ENCODE assay signal across 14 mouse cellular contexts in the genomic region with DNA sequence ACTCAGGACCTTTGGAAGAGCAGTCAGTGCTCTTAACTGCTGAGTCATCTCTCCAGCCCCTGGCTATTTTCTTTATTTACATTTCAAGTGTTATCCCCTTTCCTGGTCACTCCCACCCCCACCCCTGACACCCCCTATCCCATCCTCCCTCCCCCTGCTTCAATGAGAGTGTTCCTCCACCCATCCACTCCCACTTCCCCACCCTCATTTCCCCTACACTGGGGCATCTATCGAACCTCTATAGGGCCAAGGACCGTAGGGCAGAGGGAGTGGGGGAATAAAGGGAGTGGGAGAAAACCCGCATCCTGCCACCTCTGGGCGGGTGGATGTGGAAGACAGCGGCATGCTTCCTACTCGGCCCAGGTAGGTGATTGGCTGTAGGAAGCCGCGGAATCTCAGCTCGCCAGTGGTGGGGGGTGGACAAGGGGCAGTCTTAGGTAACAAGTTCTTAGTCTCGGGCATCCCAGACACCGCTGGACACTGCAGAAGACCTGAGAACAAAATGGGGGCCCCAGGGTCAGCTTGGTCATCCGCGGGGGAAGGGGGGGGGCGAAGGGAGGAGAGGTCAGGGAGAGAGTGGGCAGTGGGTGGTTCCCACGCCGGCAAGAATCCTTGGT. TPM values are rescaled to one million over a fixed set of nuclear protein-coding genes. Genes with fewer than 3 reads are reported as not detected.
DNase-seq lines count a peak whose midpoint lies in the region; ATAC-seq lines count a peak whose summit lies in the region.
"Had no signal": no experiment of that assay in that cellular context is flagged by ENCODE, and none has a peak within 500 bp of the region (broad histone marks: within the 10 kb centered on the region; RNA-seq: fewer than 3 reads in every experiment).

No protein-coding gene starts in this region.

- no peak overlapping the region for H3K27ac ChIP-seq in heart, embryonic 15.5 days
- H3K27ac ChIP-seq in midbrain, embryonic 11.5 days (ENCODE audit: low read depth, low read length) = no peak overlapping the region
- H3K27ac ChIP-seq in midbrain, embryonic 13.5 days = no peak overlapping the region
- H3K27ac ChIP-seq in embryonic facial prominence, embryonic 12.5 days = no peak overlapping the region
- no peak overlapping the region for H3K27ac ChIP-seq in stomach, embryonic 14.5 days (ENCODE audit: low read length)
- H3K27ac ChIP-seq: heart, adult 2 months had no signal

- peaks cover 7% of the 10 kb centered on the region; the same call in 1 of the 2 replicates for H3K27me3 ChIP-seq in heart, embryonic 15.5 days
- peaks cover 3% of the 10 kb centered on the region; the same call in 1 of the 2 replicates for H3K27me3 ChIP-seq in midbrain, embryonic 11.5 days (ENCODE audit: control insufficient read depth, insufficient read depth, low read length)
- H3K27me3 ChIP-seq in midbrain, embryonic 13.5 days = peaks cover 13% of the 10 kb centered on the region; the same call in 1 of the 2 replicates
- peaks cover 11% of the 10 kb centered on the region; the same call in 1 of the 2 replicates for H3K27me3 ChIP-seq in embryonic facial prominence, embryonic 12.5 days
- no peaks in the 10 kb centered on the region for H3K27me3 ChIP-seq in stomach, embryonic 14.5 days (ENCODE audit: control insufficient read depth, insufficient read depth, low read length)

- no peaks in the 10 kb centered on the region for H3K4me1 ChIP-seq in heart, embryonic 15.5 days (replicated peaks)
- H3K4me1 ChIP-seq in midbrain, embryonic 11.5 days (ENCODE audit: control insufficient read depth, insufficient read depth, low read length) = peaks cover 6% of the 10 kb centered on the region
- H3K4me1 ChIP-seq in midbrain, embryonic 13.5 days (replicated peaks) = peaks cover 7% of the 10 kb centered on the region
- no peaks in the 10 kb centered on the region for H3K4me1 ChIP-seq in embryonic facial prominence, embryonic 12.5 days
- H3K4me1 ChIP-seq in stomach, embryonic 14.5 days (ENCODE audit: control insufficient read depth, insufficient read depth, low read length) = no peaks in the 10 kb centered on the region

- H3K9ac ChIP-seq in heart, embryonic 15.5 days = no peak overlapping the region
- H3K9ac ChIP-seq in midbrain, embryonic 11.5 days (ENCODE audit: low read length) = no peak overlapping the region
- H3K9ac ChIP-seq in midbrain, embryonic 13.5 days (replicated peaks) = no peak overlapping the region
- H3K9ac ChIP-seq in embryonic facial prominence, embryonic 12.5 days = no peak overlapping the region
- no peak overlapping the region for H3K9ac ChIP-seq in stomach, embryonic 14.5 days (replicated peaks; ENCODE audit: low read depth, low read length)

- no peaks in the 10 kb centered on the region for H3K36me3 ChIP-seq in heart, embryonic 15.5 days
- no peaks in the 10 kb centered on the region for H3K36me3 ChIP-seq in midbrain, embryonic 11.5 days (ENCODE audit: control insufficient read depth, insufficient read depth, low read length)
- H3K36me3 ChIP-seq in midbrain, embryonic 13.5 days = no peaks in the 10 kb centered on the region
- H3K36me3 ChIP-seq in embryonic facial prominence, embryonic 12.5 days = no peaks in the 10 kb centered on the region
- no peaks in the 10 kb centered on the region for H3K36me3 ChIP-seq in stomach, embryonic 14.5 days (ENCODE audit: control insufficient read depth, insufficient read depth, low read length)

- 0 out of 2 replicates have a peak, but pooled peaks cover 3% of the 10 kb centered on the region for H3K9me3 ChIP-seq in heart, embryonic 15.5 days (replicated peaks)
- H3K9me3 ChIP-seq in midbrain, embryonic 11.5 days (ENCODE audit: control insufficient read depth, low read length) = no peaks in the 10 kb centered on the region
- peaks cover 12% of the 10 kb centered on the region; the same call in 1 of the 2 replicates for H3K9me3 ChIP-seq in midbrain, embryonic 13.5 days
- no peaks in the 10 kb centered on the region; the same call in 1 of the 2 replicates for H3K9me3 ChIP-seq in embryonic facial prominence, embryonic 12.5 days
- H3K9me3 ChIP-seq in stomach, embryonic 14.5 days (ENCODE audit: control insufficient read depth, low read depth, low read length) = no peaks in the 10 kb centered on the region

- H3K4me3 ChIP-seq in heart, embryonic 15.5 days = no peak overlapping the region
- H3K4me3 ChIP-seq in midbrain, embryonic 11.5 days (ENCODE audit: low read depth, low read length) = no peak overlapping the region
- H3K4me3 ChIP-seq in midbrain, embryonic 13.5 days (replicated peaks) = no peak overlapping the region
- no peak overlapping the region for H3K4me3 ChIP-seq in embryonic facial prominence, embryonic 12.5 days
- H3K4me3 ChIP-seq in stomach, embryonic 14.5 days (ENCODE audit: low read depth, low read length) = no peak overlapping the region
- H3K4me3 ChIP-seq: erythroblast, embryonic 14.5 days; heart, adult 2 months; myocyte had no signal

- WGBS in heart, embryonic 15.5 days = 9% methylated on average over 16 of the region's 16 CpGs
- WGBS in midbrain, embryonic 11.5 days = 6% methylated on average over 15 of the region's 16 CpGs
- 17% methylated on average over 16 of the region's 16 CpGs for WGBS in midbrain, embryonic 13.5 days
- 15% methylated on average over 16 of the region's 16 CpGs for WGBS in embryonic facial prominence, embryonic 12.5 days
- 6% methylated on average over 16 of the region's 16 CpGs for WGBS in stomach, embryonic 14.5 days

- ATAC-seq in heart, embryonic 15.5 days (replicated peaks; ENCODE audit: insufficient number of reproducible peaks, insufficient read depth, low FRiP score, low read depth) = no peak
- ATAC-seq in midbrain, embryonic 11.5 days (ENCODE audit: low FRiP score) = 0 out of 2 replicates have a peak, but pooled peaks have one; percentile 40
- ATAC-seq in midbrain, embryonic 13.5 days = no peak
- ATAC-seq in embryonic facial prominence, embryonic 12.5 days (ENCODE audit: insufficient number of reproducible peaks, insufficient read depth, low FRiP score, low TSS enrichment) = no peak
- ATAC-seq in stomach, embryonic 14.5 days (ENCODE audit: insufficient number of reproducible peaks, insufficient read depth, low FRiP score, low read depth) = no peak
- ATAC-seq: CD4-positive, CD25-positive, alpha-beta regulatory T cell, adult 4 months; inflammation-experienced regulatory T-cells, adult 6 months had no signal

- H3K4me2 ChIP-seq in heart, embryonic 15.5 days = peak overlapping the region; percentile 25; the same call in 1 of the 2 replicates
- H3K4me2 ChIP-seq in midbrain, embryonic 11.5 days = no peak overlapping the region
- H3K4me2 ChIP-seq in midbrain, embryonic 13.5 days (replicated peaks) = no peak overlapping the region
- H3K4me2 ChIP-seq in embryonic facial prominence, embryonic 12.5 days (replicated peaks) = peak overlapping the region; percentile 31
- H3K4me2 ChIP-seq in stomach, embryonic 14.5 days (replicated peaks; ENCODE audit: low read depth, low read length) = peak overlapping the region; percentile 11; the same call in 1 of the 2 replicates

- DNase-seq in heart, postnatal 25 days (ENCODE audit: low spot score) = no peak
- DNase-seq in midbrain, embryonic 11.5 days (ENCODE audit: low spot score, missing footprints) = peak; percentile 83
- no peak for DNase-seq in testis, postnatal 14 days (ENCODE audit: low spot score)
- no peak for DNase-seq in adrenal gland, postnatal 36 days
- DNase-seq: adrenal gland, postnatal 10 days; heart, adult 2 months had no signal

- intact Hi-C loops in heart, postnatal 25 days (cut with DNase I) = no loop called here

RNA-seq across cellular contexts. Expression of gene Tnpo3, which starts 29.3 kb away (rescaled TPM):
- 55.1 and 63.6 TPM in 2 replicates for polyA plus RNA-seq in heart, embryonic 15.5 days (2015; fragmentation: Nextera tagmentation; extraction: Ambion mirVana)
- 10 to 100 TPM; 40.3 to 44.0 TPM for total RNA-seq in heart, postnatal 25 days (2021)
- polyA plus RNA-seq in midbrain, embryonic 11.5 days (2014; fragmentation: Nextera tagmentation; extraction: Ambion mirVana) = 120 and 127 TPM in 2 replicates
- 97.7 and 106 TPM in 2 replicates for polyA plus RNA-seq in midbrain, embryonic 13.5 days (2015; fragmentation: Nextera tagmentation; extraction: Ambion mirVana)
- polyA plus RNA-seq in embryonic facial prominence, embryonic 12.5 days (2016; fragmentation: Nextera tagmentation; extraction: Ambion mirVana) = 98.7 and 102 TPM in 2 replicates
- polyA plus RNA-seq in stomach, embryonic 14.5 days (2014; fragmentation: Nextera tagmentation; extraction: Ambion mirVana) = 91.3 and 92.2 TPM in 2 replicates
- 10 to 100 TPM; 51.6 to 56.5 TPM for total RNA-seq in adrenal gland, postnatal 36 days (2021)

RNA-seq across cellular contexts. Expression of gene Tspan33, which starts 55.1 kb away (rescaled TPM):
- polyA plus RNA-seq in heart, embryonic 15.5 days (2015; fragmentation: Nextera tagmentation; extraction: Ambion mirVana) = 3.8 and 5.9 TPM in 2 replicates
- total RNA-seq in heart, postnatal 25 days (2021) = 1 to 10 TPM; 1.4 to 1.5 TPM
- polyA plus RNA-seq in midbrain, embryonic 11.5 days (2014; fragmentation: Nextera tagmentation; extraction: Ambion mirVana) = 4.9 and 6.8 TPM in 2 replicates
- polyA plus RNA-seq in midbrain, embryonic 13.5 days (2015; fragmentation: Nextera tagmentation; extraction: Ambion mirVana) = 3.4 and 6.0 TPM in 2 replicates
- 4.7 and 5.6 TPM in 2 replicates for polyA plus RNA-seq in embryonic facial prominence, embryonic 12.5 days (2016; fragmentation: Nextera tagmentation; extraction: Ambion mirVana)
- polyA plus RNA-seq in stomach, embryonic 14.5 days (2014; fragmentation: Nextera tagmentation; extraction: Ambion mirVana) = 2.2 and 2.3 TPM in 2 replicates
- total RNA-seq in adrenal gland, postnatal 36 days (2021) = 1 to 10 TPM; 1.7 to 2.0 TPM

Comparison
In these comparisons a context has a peak if more than half of its experiments do, and no peak if none do; other contexts are left out.
1. H3K4me2 ChIP-seq: peak in heart, embryonic 15.5 days (single experiment), embryonic facial prominence, embryonic 12.5 days (single experiment) and stomach, embryonic 14.5 days (single experiment); none in midbrain, embryonic 11.5 days (single experiment) and midbrain, embryonic 13.5 days (single experiment).